Mouse (Mus musculus) spleen, adult 2 months (tissue): ENCODE results near the gene AI481877.

ENCODE experiments used
- CTCF ChIP-seq: fragments of 200-500 bp; IDR thresholded peaks from 2 replicates; pipeline ENCODE4 v1.5.1; 2011; ENCODE audit warnings: mild to moderate bottlenecking, inconsistent platforms; ENCODE audit not compliant: insufficient read depth, insufficient read length, insufficient replicate concordance; ENCODE audit errors: extremely low read depth
- POLR2A ChIP-seq: fragments of 200-500 bp; IDR thresholded peaks from 2 replicates; pipeline ENCODE4 v1.6.1; 2011; ENCODE audit warnings: low read depth, low read length, inconsistent platforms

- TF ChIP-seq CTCF (no peak), POLR2A (no peak)
Observed at GRCm38 (mm10) chr4:58994762-58995161, 144.0 kb downstream of the AI481877 start, which contains the start of gene Dnajc25.
